Mouse (Mus musculus): ENCODE measurements around the gene Cfap58. TPM values are rescaled to one million over a fixed set of nuclear protein-coding genes. Genes with fewer than 3 reads are reported as not detected.

Cfap58 gene
- total RNA-seq, 1 experiment from 2014 or later = not detected

DNA sequence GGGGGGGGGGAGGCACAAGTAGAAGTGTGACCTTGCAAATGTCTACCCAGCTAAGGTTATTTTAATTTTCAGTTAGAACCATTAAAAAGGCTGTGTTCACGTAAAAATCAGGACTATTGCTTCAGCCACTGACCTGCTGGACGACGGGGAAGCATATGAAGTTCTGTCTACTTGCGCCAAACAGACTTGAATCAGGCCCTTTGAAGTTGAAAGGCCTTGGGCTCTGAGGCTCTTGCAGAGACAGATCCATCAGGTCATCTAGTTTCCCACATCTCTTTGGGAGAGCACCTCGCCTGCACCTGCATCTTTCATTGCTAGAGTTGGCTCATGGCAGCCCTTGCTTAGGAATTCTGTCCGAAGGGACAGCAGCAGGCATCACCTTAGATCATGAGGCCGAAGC is 24.1 kb upstream of the Cfap58 start:
- ATAC-seq (replicated peaks; ENCODE audit: insufficient number of reproducible peaks, low FRiP score, low TSS enrichment, poor library complexity, severe bottlenecking) = no peak

- ATAC-seq (replicated peaks; ENCODE audit: insufficient number of reproducible peaks, low FRiP score, low TSS enrichment, poor library complexity, severe bottlenecking) = no peak
Measured at GRCm38 (mm10) chr19:47914191-47914590, 23.3 kb upstream of the Cfap58 start.

- 0 out of 2 replicates have a peak, but pooled peaks have one; percentile 8 for ATAC-seq (replicated peaks; ENCODE audit: insufficient number of reproducible peaks, low FRiP score, low TSS enrichment, poor library complexity, severe bottlenecking)
Measured at GRCm38 (mm10) chr19:47915251-47915650, 22.2 kb upstream of the Cfap58 start.

DNA sequence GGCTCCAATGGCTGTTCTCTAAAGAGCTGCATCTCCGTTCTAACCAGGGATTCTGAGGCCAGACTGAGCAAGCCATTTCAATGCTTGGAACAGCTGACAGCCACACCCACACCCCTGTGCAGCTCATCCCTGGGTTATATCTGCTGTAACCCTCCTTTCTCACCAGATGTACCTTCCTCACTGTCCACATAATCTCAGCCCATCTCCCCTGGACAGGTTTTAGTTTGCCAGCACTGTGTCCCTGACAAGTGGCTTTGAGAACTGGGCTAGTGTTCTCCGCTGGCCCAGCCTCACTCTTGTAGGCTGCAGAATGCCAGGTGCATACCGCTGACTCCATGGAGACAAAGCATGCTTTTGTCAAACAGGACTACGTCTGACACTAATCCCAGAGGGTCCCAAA is 20.1 kb upstream of the Cfap58 start:
- ATAC-seq (replicated peaks; ENCODE audit: insufficient number of reproducible peaks, low FRiP score, low TSS enrichment, poor library complexity, severe bottlenecking) = no peak

GRCm38 (mm10) chr19:47918016-47918415 is 19.5 kb upstream of the Cfap58 start:
- no peak for ATAC-seq (replicated peaks; ENCODE audit: insufficient number of reproducible peaks, low FRiP score, low TSS enrichment, poor library complexity, severe bottlenecking)

DNA sequence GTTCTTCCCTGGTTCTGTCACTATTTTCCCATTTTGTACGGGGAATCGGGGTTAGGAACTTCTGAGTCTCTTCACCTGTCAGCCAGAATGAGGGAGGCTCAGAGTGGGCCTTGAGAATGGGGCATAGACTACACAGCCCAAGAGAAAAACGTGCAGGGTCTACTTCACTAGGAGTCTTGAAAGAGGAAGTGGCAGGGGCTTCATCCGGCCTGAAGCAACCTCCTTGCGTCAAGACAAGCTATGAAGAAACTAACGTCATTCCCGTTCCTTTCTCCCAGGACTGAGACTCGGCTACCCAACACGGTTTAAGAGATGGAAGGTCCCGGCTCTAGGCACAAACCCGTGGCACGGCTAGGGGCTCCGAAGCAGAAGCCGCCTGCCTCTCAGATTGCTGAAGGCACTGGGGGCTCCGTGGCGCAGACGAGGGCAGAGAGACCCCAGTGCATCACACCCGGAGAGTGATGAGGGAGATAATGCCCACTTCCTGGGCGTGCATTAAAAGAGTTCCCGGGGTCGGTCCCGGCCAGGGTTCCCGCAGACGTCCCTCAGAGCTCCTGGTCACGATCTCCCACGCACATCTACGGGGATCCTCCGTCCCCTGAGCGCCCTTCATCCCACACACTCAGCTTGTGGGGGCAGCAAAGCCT is 18.9 kb upstream of the Cfap58 start:
- peak; percentile 16 for ATAC-seq (replicated peaks; ENCODE audit: insufficient number of reproducible peaks, low FRiP score, low TSS enrichment, poor library complexity, severe bottlenecking)

GRCm38 (mm10) chr19:47919126-47919965 is 18.1 kb upstream of the Cfap58 start, which contains the start of the genes Cfap43 and Itprip:
Gene Cfap43, minus strand, starts transcription at chr19:47919287.
Gene Itprip, minus strand, starts transcription at chr19:47919299.
- peak; percentile 80 for ATAC-seq (replicated peaks; ENCODE audit: insufficient number of reproducible peaks, low FRiP score, low TSS enrichment, poor library complexity, severe bottlenecking)

DNA sequence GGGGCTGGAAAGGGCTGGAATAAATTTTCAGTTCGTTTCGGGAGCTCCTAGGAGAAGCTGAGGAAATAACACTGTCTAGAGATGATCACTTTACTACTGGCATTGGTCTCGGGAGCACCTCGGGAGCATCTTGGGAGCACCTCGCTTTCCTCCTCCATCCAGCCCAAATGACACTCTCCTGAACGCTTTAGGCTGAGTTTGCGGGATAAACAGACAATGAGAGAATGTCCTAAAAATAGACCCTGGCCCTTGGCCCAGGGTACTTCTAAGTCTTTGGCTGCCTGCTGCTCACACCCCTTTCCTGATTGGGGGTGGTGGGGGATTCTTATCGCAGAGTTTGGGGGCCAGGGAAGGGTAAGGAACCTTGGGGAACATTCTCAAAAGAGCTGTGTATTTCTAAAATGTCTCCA is 17.5 kb upstream of the Cfap58 start:
- ATAC-seq (replicated peaks; ENCODE audit: insufficient number of reproducible peaks, low FRiP score, low TSS enrichment, poor library complexity, severe bottlenecking) = no peak

GRCm38 (mm10) chr19:47925819-47926218 is 11.7 kb upstream of the Cfap58 start:
- no peak for ATAC-seq (replicated peaks; ENCODE audit: insufficient number of reproducible peaks, low FRiP score, low TSS enrichment, poor library complexity, severe bottlenecking)

- ATAC-seq (replicated peaks; ENCODE audit: insufficient number of reproducible peaks, low FRiP score, low TSS enrichment, poor library complexity, severe bottlenecking) = no peak
Measured at GRCm38 (mm10) chr19:47927032-47927431, 10.4 kb upstream of the Cfap58 start.

DNA sequence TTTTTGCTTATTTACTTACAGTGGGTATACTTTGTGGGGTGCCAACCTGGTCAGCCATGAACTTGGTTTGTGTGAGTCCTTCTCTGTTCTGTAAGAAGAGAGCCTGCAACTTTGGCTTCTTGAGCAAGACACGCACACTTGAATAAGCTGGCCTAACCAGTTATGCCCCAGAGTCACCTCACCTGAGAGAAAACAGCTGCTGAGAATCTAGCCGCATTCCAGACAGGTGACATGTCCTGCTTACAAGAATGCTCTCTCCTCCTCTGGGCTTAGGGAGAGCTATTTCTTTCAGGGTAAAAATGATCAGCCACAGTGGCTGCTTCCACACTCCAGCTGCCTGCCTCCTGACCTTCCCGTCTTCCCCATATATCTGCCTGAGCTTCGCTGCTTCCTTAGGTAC is 8.4 kb upstream of the Cfap58 start:
- no peak for ATAC-seq (replicated peaks; ENCODE audit: insufficient number of reproducible peaks, low FRiP score, low TSS enrichment, poor library complexity, severe bottlenecking)

GRCm38 (mm10) chr19:47931982-47932638 is 5.4 kb upstream of the Cfap58 start:
- ATAC-seq (replicated peaks; ENCODE audit: insufficient number of reproducible peaks, low FRiP score, low TSS enrichment, poor library complexity, severe bottlenecking) = peak; percentile 62; the same call in 1 of the 2 replicates

GRCm38 (mm10) chr19:47934146-47934545 is 3.3 kb upstream of the Cfap58 start:
- ATAC-seq (replicated peaks; ENCODE audit: insufficient number of reproducible peaks, low FRiP score, low TSS enrichment, poor library complexity, severe bottlenecking) = no peak

- ATAC-seq (replicated peaks; ENCODE audit: insufficient number of reproducible peaks, low FRiP score, low TSS enrichment, poor library complexity, severe bottlenecking) = no peak
Measured at GRCm38 (mm10) chr19:47934636-47935238, 2.7 kb upstream of the Cfap58 start.

GRCm38 (mm10) chr19:47935530-47935929 is 1.9 kb upstream of the Cfap58 start:
- ATAC-seq (replicated peaks; ENCODE audit: insufficient number of reproducible peaks, low FRiP score, low TSS enrichment, poor library complexity, severe bottlenecking) = no peak

DNA sequence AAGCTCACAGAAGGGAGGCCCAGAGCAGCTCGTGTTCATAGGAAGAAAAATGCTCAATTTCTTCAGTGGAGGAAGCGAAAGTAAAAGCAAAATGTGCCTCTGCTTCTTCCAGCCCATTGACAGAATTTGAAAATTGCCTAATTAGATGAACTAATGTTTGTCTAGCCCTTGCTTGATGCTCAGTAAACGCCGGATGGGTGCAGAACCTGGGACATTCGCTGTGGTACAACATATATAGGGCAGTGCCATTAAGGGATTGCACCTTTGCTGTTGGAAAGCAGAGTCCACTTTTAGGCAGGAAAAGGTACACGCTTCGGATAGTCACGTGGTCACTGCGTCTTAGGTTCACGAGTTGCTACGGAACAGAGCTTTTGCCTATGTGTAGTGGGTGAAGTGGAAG is 985 bp upstream of the Cfap58 start:
- ATAC-seq (replicated peaks; ENCODE audit: insufficient number of reproducible peaks, low FRiP score, low TSS enrichment, poor library complexity, severe bottlenecking) = peak; percentile 46

DNA sequence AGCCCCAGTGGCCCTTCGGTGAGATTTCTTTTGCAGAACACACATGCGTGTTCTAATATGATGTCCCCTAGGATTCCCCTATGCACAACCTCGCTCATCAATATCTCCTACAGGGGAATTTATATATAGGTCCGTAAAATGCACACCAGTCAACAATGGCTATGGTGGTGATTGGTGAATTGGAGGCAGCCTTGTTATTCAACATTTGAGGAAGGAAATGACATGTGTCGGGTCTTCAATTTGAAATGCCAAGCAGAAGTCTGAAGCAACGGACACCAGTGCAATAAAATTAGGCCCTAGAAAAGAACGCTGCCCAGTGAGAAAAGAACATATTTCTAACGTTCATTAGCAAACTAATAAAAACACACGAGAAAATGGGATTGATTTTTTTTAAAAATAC is 537 bp upstream of the Cfap58 start:
- ATAC-seq (replicated peaks; ENCODE audit: insufficient number of reproducible peaks, low FRiP score, low TSS enrichment, poor library complexity, severe bottlenecking) = peak; percentile 48

GRCm38 (mm10) chr19:47939361-47939760 is 1.9 kb downstream of the Cfap58 start:
- no peak for ATAC-seq (replicated peaks; ENCODE audit: insufficient number of reproducible peaks, low FRiP score, low TSS enrichment, poor library complexity, severe bottlenecking)

GRCm38 (mm10) chr19:47946821-47947465 is 9.5 kb downstream of the Cfap58 start:
- no peak for ATAC-seq (replicated peaks; ENCODE audit: insufficient number of reproducible peaks, low FRiP score, low TSS enrichment, poor library complexity, severe bottlenecking)

Data from monocyte, adult 5-6 weeks (primary cell).